Mouse (Mus musculus) kidney, adult 9 months (tissue): ENCODE measurements around the gene Kdm6a.
A peak's percentile ranks its signal among the peaks of the same experiment; 100 is the strongest.

Experiments
- DNase-seq: peaks from one replicate; pipeline ENCODE4 v3.0.0; 2022

The Kdm6a gene

DNA sequence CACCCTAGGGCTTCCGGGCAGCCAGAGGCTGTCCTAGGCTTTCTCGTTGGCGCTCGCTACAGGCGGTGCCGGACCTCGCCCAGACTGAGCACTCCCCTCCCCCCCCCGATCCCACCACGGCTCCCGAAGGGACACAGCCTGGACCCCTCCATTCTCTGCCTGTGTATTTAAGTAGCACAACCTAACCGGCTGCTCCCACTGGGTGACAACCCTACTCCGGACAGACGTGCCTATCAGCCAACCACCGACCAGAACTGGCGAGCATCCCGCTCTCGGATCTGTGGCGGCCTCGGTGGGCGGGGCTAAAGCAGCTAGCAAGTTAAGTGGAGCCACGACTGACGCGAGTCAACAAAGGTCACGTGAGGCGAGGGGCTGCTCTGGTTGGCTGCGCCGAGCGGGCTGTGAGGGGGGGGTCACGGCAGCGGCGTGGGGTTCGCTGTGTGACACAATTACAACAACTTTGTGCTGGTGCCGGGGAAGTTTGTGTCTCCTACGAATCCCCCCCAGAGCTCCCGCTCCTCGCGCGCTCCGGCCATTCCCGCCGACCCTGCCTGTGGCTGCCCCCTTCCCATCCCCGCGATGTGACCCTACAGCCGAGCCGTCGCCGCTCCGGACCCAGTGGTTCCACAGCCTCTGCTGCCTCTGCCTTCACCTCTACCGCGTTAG lies at the start of gene Kdm6a:
Gene Kdm6a, plus strand, starts transcription at position 384 of the 666 bp plus-strand sequence.
- DNase-seq: peak; percentile 99

DNA sequence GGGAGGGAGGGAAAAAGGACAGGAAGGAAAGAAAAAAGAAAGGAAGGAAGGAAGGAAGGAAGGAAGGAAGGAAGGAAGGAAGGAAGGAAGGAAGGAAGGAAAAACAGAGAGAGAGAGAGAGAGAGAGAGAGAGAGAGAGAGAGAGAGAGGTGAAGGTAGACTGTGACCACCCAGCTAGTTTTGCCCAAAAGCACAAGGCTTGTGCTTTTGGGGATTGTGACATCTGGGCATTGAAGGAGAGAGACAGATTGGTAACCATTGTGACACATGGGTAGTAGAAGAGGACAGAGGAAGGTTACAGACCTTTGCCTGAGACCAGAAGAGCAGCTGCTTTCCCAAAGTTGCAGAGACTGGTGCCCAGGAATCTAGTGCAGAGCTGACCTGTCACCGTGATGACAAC lies 16.8 kb upstream of the Kdm6a start, which contains the start of gene Dusp21:
Gene Dusp21, plus strand, starts transcription at position 301 of the 400 bp plus-strand sequence.
- DNase-seq: no peak

DNA sequence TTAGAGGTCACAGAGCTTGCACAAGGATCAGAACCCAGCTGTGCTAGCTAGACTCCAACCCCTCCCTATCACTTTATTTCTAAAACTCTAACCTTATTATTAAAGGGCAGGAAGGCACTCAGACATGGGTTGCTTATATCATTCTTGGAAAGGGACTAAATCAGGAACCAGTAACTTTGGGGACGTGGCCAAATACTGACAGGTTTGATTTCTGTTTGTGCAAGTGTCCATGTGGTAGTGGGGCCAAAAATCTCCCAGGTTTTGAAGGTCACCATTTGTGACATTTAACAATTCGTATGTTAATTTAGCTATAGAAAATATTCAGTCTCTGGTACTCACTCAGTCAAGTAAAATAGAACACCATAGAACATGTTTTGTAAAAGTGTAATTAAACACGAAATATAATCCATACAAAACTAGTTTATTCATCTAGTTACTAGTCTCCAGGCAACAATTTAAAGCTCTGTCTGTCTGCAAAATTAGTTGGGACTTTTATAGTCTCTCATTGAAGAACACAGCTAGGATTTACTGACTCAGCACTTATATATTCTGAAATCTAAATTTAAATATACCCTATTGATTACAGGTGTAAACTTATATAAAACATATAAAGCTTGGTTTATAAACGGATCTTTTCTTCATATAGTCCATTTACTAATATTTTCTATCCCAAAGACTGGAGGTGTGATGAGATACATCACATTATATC lies 1.5 kb upstream of the Kdm6a start:
- DNase-seq: no peak

DNA sequence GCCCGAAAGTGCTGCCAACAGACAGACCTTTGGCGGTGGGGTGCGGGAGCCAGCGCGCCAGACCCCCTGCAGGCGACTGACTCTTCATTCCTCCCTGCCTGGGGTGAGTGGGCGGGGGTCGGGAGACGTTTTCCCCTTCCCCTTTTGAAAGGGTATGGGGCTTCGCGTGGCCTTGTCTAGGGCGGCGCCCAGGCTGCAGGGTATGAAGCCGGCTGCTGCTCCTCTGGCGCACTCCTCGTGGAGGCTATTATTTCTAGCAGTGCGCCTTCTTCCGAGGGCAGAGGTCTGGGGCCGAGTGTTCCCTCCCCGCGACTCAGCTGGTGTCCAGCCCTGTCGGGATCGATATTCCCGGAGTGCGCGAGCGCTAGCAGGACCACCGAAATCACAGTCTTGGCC lies 581 bp upstream of the Kdm6a start:
- DNase-seq: no peak

DNA sequence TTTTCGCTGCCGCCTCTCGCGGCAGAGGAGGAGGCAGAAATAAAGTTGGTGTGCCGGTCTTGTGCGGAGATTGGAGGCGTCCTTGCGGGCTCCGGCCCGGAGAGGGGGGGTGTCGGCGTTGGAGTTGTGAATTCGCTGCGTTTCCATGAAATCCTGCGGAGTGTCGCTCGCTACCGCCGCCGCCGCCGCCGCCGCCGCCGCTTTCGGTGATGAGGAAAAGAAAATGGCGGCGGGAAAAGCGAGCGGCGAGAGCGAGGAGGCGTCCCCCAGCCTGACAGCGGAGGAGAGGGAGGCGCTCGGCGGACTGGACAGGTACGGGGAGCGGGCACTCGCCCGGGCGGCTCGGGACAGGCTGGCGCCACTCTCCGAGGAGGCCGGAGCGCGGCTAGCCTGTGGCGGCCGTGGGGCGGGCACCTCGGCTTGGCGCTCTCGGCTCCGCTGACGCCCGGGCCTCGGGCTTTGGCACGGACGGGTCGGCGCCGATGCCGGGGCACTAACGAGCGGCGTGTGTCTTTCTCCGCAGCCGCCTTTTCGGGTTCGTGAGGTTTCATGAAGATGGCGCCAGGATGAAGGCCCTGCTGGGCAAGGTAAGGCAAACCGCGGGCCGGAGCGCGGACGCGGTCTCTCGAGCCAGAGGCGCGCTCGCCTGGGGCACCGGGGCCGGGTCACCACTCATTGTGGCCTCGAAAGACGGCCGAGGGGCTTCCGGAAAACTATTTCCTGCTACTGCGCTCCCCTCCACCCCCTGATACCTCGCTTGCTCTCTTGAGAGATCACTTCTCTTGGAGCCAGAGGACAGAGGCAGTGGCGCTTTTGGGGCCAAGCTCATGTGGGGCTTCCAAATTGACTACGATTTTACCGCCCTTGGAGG lies 721 bp downstream of the Kdm6a start:
- DNase-seq: peak; percentile 50

DNA sequence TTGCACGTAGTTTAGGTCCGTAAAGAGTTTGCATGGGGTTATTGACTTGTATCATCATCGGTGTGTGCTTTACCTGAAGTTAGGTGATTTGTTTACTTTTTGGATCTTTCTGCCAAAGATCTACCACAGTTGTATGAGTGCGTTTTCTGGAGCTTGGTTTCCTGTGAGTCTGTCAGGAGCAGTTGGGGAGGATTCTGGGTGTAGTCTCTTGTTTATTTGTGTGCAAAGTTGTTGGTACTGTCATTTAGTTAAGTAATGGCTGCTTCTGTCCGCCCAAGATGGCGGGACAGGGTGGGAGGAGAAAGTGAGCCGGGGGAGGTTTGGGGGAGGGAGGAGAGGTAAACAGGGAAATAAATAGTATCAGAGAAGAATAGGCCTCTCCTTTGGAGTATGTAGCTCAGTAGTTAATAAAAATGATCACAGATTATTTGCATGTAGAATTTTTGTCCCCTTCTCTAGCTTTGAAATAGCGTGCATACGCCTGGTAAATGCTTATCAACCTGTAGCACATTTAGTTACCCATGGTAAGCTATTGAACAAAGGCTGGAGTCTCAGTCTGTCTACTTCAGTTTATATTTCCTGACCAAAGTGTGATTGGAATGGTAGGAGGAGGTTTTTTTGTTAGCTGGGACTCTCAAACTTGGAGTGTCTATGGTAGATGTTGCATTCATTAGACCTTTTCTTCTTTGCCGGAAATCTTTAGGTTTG lies 1.7 kb downstream of the Kdm6a start:
- peak; percentile 25 for DNase-seq

DNA sequence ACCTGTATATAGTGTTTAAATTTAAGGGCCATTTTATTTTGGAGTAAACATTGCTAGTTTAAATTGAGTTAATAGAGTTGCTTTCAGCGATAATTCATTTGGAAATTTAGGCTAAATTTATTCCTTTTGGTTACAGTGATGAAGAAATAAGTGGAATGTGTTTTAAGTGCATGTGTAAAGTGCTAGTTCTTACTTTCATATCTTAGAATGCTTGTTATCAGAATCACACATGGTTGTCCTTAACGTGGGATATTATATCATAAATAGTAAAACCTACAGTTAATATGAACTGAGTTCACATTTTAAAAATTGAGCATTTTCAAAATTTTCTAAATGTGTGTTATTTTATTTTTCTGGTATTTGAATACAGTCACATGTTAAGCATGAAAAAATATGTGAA lies 2.7 kb downstream of the Kdm6a start:
- DNase-seq: no peak

DNA sequence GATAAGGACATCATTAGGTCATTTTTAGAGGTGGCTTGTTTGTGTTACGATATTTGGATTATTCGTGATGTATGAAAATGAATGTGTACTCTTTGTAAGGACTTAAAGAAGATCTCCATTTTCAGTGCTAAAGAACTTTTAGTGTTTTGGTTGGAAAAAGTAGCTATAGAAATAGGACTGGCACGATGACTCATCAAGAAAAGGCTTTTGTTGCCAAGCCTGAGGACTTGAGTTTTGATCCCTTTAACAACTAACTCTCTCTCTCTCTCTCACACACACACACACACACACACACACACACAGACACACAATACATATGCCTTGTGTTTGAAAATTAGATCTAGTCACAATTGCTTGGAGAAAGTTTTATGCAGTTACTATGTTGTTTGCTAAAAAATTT lies 4.6 kb downstream of the Kdm6a start:
- no peak for DNase-seq

DNA sequence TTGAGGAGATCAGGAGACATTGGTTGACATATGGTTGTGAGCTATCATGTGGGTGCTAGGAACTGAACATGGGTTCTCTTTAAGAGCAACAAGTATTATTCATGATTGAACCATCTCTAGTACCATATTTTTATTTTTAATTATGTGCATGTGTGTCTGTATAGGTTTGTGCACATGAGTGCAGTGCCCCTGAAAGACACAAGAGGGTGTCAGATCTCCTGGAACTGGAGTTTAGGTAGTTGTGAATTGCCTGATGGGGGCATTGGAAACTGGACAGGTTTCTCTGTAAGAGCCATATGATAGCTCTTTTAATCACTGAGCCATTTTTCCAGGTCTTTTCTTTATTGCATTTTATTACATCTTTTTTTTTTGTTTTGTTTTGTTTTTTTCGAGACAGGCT lies 6.6 kb downstream of the Kdm6a start:
- DNase-seq: no peak

DNA sequence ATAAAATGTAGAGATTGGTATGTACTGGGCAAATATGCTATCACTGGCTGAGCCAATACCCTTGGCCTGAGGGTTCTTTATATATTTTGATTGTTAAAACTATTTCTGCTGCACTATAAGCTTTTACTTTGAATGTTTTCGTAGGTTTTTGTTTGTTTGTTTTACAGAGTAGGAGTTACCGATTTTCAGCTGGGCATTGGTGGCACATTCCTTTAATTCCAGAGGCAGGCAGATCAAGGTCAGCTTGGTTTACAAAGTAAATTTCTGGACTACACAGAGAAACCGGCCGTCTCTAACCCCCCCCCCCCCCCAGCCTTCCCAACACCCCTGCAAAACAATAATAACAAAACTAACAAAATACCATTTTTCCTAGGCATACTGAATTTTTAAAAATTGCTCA lies 12.5 kb downstream of the Kdm6a start:
- no peak for DNase-seq

DNA sequence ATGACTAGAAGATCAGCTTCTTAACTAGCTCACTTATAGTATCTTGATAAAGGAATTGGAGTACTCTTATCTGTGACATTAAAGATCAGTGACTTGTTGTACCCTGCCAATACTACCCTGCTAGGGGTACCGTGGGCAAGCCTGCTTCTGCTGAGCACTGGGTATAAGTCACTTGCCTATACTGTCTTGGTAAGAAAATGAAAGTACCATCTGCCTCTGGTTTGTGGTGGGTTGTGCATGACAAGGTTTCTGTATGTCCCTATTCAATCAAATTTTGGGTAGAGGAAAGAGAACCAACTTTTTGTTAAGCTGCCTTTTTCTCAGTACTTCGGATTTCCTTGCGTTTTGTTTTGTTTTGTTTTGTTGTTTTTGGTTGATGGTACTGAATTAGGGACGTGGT lies 15.4 kb downstream of the Kdm6a start:
- DNase-seq: no peak

DNA sequence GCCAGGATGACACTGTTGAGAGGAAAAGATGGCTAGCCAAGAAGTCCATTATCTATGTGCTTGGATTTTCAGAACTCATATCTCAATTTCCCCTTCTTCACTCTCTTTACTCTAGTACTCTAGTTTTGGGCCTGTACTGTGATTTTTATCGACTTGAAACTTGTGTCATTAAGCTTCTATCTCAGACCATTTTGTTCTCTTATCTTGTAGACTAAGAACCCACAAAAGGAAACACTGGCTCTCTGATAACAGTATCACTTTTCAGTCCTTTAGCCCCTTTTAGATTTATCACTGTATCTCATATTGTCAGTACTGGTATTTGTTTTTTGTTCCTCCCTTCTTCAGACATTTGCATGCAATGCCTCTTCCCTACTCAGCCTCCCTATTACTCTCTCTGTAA lies 17.1 kb downstream of the Kdm6a start:
- no peak for DNase-seq

DNA sequence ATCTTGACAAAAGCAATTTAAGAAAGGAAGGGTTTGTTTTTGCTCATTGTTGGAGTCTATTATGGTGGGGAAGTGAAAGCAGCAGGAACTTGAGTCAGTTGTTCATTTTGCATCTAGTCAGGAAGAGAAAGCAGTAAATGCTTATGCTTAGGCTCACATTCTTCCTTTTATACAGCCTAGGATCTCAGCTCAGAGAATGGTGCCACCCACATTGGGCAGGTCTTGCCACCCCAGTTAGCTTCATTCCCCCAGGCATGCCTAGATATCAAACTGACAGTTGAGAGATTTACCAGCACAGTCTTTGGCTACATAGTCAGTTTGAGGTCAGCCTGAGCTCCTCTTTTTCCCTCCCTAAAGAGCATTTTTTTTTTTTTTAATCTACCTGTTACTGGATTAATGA lies 24.8 kb downstream of the Kdm6a start:
- no peak for DNase-seq

DNA sequence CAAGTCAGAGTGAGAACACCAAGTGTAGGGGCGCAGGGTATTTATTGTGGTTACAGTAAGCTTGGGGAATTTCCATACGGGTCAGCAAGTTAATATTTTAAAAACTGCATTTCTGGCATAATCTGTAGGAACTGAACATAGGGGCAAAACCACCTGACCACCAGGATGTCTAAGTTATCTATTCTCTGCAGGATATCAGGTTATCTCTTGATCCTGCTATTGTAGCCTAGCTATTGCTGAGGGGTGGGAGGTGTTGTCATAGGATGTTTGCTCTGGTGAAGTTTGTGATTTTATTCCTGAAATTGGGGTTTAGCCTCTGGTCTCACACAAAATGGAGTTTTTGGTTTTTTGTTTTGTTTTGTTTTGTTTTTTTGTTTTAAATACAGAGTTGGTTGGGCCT lies 25.9 kb downstream of the Kdm6a start:
- no peak for DNase-seq

DNA sequence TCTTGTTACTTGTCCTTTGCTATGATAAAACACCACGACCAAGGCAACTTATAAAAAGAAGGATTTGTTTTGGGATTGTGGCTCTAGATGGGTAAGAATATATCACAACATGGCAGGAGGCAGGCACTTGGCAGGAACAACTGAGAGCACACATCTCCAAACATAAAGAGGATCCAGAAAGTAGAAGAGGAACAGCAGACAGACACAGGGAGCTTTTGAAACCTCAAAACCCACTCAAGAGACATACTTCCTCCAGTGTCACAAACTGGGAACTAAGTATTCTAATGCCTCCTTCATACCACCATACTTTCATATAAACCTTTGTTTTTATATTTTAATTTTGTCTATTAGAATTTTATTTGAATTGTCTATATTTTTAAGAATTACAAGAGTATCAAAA lies 77.2 kb downstream of the Kdm6a start:
- no peak for DNase-seq

DNA sequence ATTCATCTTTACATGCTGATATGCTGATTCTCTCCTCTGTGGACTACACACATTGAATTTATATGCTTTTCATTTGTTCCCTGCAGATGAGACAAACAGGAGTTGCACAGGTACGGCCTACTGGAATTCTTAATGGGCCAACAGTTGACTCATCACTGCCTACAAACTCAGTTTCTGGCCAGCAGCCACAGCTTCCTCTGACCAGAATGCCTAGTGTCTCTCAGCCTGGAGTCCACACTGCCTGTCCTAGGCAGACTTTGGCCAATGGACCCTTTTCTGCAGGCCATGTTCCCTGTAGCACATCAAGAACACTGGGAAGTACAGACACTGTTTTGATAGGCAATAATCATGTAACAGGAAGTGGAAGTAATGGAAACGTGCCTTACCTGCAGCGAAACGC lies 88.2 kb downstream of the Kdm6a start:
- DNase-seq: peak; percentile 69

DNA sequence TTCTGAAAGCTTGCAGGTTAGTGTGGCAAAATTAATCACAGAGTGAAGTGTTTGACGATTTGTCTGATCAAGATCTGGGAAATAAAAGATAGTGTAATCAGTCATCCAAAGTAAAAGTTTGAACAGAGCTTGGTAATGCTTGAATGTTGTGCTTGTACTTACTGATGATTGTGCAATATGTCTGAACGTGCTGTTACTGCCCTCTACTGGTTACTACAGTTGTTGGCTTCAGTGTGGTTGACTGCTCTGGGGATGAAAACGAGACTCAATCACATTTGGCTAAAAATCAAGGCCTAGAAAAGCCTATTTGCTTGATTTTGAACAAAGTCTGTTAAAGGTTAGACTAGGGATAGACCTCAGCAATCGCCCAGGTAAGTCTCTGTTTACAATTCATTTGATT lies 92.4 kb downstream of the Kdm6a start:
- peak; percentile 63 for DNase-seq

DNA sequence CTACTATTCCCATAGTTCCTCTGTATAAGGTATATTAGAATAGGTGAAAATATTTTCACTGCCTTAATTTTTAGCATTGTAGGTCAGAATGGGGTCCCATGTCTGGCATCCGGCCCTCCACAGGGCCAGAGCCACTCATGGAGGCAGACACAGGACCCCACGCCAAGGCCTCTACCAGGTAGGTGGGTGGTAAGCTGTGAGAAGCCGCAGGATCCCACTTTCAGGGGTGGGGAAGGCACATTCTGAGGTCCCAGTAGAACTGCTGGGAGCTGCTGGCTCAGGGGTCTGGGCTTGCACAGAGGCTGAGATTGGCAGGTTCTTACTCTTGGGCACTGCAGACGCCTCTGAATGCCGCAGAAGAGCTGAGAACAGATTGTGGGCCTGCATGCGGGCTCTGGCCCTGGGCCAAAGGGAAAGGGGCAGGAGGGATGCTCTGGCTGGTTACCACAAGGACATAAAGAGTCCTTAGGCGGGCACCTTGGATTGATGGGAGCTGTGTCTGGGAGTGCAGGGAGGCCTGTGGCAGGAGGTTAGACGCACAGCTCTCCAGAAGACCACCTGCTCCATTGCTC lies 95.9 kb downstream of the Kdm6a start:
- DNase-seq: no peak

DNA sequence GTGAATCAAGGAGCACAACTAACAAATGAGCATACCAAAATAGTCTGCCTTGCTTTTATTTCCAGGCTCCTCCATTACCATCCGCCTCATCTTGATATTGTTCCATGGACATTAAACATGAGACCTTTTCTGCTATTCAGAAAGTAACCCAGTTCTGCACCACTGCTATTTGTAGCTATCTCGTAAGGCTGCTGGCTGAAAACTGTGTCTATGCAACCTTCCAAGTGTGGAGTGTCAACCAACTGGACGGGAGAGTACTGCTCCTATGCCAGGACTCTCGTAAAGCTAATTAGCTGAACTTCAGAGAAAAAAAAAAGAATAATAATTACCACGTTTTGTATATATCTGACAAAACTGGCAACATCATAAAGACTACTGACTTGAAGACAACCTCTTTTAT lies 116.2 kb downstream of the Kdm6a start:
- no peak for DNase-seq

DNA sequence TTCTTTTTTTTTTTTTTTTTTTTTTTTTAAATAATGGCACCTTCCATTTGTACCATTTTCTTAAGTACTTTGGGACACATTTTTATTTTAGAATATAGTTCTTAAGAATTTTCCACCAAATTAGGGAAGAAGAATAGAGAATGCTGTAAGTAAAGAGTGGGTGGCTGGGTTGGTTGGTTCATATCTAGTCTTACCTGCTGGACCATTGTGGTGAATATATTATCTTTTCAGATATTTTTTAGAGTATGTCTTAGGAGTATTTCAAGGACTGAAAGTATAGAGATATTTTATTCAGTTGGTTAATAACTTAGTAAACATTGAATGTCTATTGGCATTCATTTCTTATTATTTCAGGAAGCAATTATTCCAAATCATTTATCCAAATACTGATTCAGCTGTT lies 117.8 kb downstream of the Kdm6a start:
- no peak for DNase-seq
